12 mouse cellular contexts compared by ENCODE assay signal in the genomic region with DNA sequence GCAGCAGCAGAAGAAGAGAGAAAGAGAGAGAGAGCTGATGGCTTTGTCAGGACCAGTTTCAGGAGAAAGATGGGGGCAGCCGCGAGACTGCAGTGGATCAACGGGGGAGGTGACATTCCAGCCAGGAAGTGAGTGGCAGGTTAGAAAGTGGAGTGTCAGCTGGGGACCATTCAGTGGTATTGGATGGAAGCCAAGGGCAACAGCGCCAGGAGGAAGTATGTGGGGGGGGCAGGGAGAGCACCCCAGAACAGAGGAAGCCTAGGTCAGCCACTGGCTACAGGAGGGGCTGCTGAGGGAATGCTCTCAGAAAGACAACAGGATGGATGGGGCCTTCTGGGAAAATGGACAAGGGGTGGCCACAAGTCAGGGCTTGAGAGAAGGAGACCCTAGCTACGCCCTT. TPM values are rescaled to one million over a fixed set of nuclear protein-coding genes. Genes with fewer than 3 reads are reported as not detected.
DNase-seq lines count a peak whose midpoint lies in the region; ATAC-seq and TF ChIP-seq lines count a peak whose summit lies in the region.
"Had no signal": no experiment of that assay in that cellular context is flagged by ENCODE, and none has a peak within 500 bp of the region (broad histone marks: within the 10 kb centered on the region; RNA-seq: fewer than 3 reads in every experiment).

No protein-coding gene starts in this region.

- DNase-seq in heart, adult 2 months = no peak
- no peak for DNase-seq in lung, postnatal 4 days
- no peak for DNase-seq in right cerebral cortex, postnatal 4 days
- DNase-seq in gastrocnemius, postnatal 4 days (ENCODE audit: low spot score in 2 of 2) = no peak
- DNase-seq: adrenal gland, postnatal 25 days; cerebellum, postnatal 36 days had no signal

- TF ChIP-seq EP300 in heart, adult 2 months (IDR thresholded peaks at IDR 0.05; ENCODE audit: insufficient read depth, low read depth, low read length) = no peak

- H3K27me3 ChIP-seq in heart, embryonic 12.5 days (replicated peaks) = peaks cover 59% of the 10 kb centered on the region
- no peaks in the 10 kb centered on the region for H3K27me3 ChIP-seq in heart, adult 2 months (ENCODE audit: control insufficient read depth, insufficient read depth, low read length)
- peaks cover 5% of the 10 kb centered on the region for H3K27me3 ChIP-seq in lung, embryonic 16.5 days (ENCODE audit: control insufficient read depth, insufficient read depth, low read depth, low read length)

- intact Hi-C loops in heart, adult 2 months (cut with DNase I) = no loop called here

- H3K4me2 ChIP-seq in heart, embryonic 12.5 days = peak overlapping the region; percentile 17; the same call in 1 of the 2 replicates
- no peak overlapping the region for H3K4me2 ChIP-seq in lung, embryonic 16.5 days (ENCODE audit: low read depth, low read length)
- H3K4me2 ChIP-seq: liver, embryonic 12.5 days had no signal

- no peak overlapping the region for H3K4me3 ChIP-seq in heart, embryonic 12.5 days
- no peak overlapping the region for H3K4me3 ChIP-seq in heart, adult 2 months
- H3K4me3 ChIP-seq in lung, embryonic 16.5 days (ENCODE audit: low read length) = no peak overlapping the region
- no peak overlapping the region for H3K4me3 ChIP-seq in olfactory bulb, adult 2 months (ENCODE audit: insufficient read depth, low read depth, low read length)
- H3K4me3 ChIP-seq: liver, embryonic 12.5 days had no signal

- no peaks in the 10 kb centered on the region for H3K79me2 ChIP-seq in heart, adult 2 months (replicated peaks; ENCODE audit: control insufficient read depth, insufficient read depth, low read length)

- peak overlapping the region; percentile 70 for H3K27ac ChIP-seq in heart, embryonic 12.5 days (ENCODE audit: poor library complexity, severe bottlenecking)
- no peak overlapping the region for H3K27ac ChIP-seq in heart, adult 2 months
- H3K27ac ChIP-seq in lung, embryonic 16.5 days (ENCODE audit: low read length) = no peak overlapping the region
- H3K27ac ChIP-seq in olfactory bulb, adult 2 months (ENCODE audit: insufficient read depth, low read depth, low read length) = peak overlapping the region; percentile 43
- H3K27ac ChIP-seq: liver, embryonic 12.5 days had no signal

- H3K9ac ChIP-seq in heart, embryonic 12.5 days = no peak overlapping the region
- no peak overlapping the region for H3K9ac ChIP-seq in heart, adult 2 months (ENCODE audit: low read depth, low read length)
- no peak overlapping the region for H3K9ac ChIP-seq in lung, embryonic 16.5 days (ENCODE audit: low read length)
- H3K9ac ChIP-seq: liver, embryonic 12.5 days had no signal

- no peak for TF ChIP-seq POLR2A in heart, adult 2 months (IDR thresholded peaks at IDR 0.05; ENCODE audit: insufficient read depth, low read depth, low read length)
- TF ChIP-seq POLR2A in olfactory bulb, adult 2 months (IDR thresholded peaks at IDR 0.05; ENCODE audit: insufficient read depth, low read depth, low read length) = no peak

- peaks cover 35% of the 10 kb centered on the region for H3K4me1 ChIP-seq in heart, embryonic 12.5 days (replicated peaks)
- no peaks in the 10 kb centered on the region for H3K4me1 ChIP-seq in heart, adult 2 months (ENCODE audit: control insufficient read depth, insufficient read depth, low read length)
- peaks cover 15% of the 10 kb centered on the region for H3K4me1 ChIP-seq in lung, embryonic 16.5 days (replicated peaks; ENCODE audit: control insufficient read depth, insufficient read depth, low read length)
- H3K4me1 ChIP-seq in olfactory bulb, adult 2 months (ENCODE audit: control insufficient read depth, insufficient read depth, low read length) = peaks cover 53% of the 10 kb centered on the region

- no peak for TF ChIP-seq CTCF in heart, adult 2 months (IDR thresholded peaks at IDR 0.05)
- no peak for TF ChIP-seq CTCF in olfactory bulb, adult 2 months (IDR thresholded peaks at IDR 0.05; ENCODE audit: insufficient read depth, low read depth, low read length)

- WGBS in heart, embryonic 12.5 days = 26% methylated on average over 5 of the region's 5 CpGs
- 20% methylated on average over 5 of the region's 5 CpGs for WGBS in heart, adult 2 months
- WGBS in lung, embryonic 16.5 days = 8% methylated on average over 5 of the region's 5 CpGs
- 35% methylated on average over 5 of the region's 5 CpGs for WGBS in olfactory bulb, adult 2 months

- ATAC-seq in heart, embryonic 12.5 days (ENCODE audit: insufficient number of reproducible peaks, low FRiP score) = peak; percentile 54
- peak; percentile 51 for ATAC-seq in lung, embryonic 16.5 days (ENCODE audit: low read depth)
- peak; percentile 55 for ATAC-seq in granulocyte monocyte progenitor cell, adult 5-6 weeks (replicated peaks; ENCODE audit: poor library complexity, severe bottlenecking)
- ATAC-seq: liver, embryonic 12.5 days had no signal

- H3K36me3 ChIP-seq in heart, embryonic 12.5 days = no peaks in the 10 kb centered on the region
- no peaks in the 10 kb centered on the region for H3K36me3 ChIP-seq in heart, adult 2 months (ENCODE audit: control insufficient read depth, insufficient read depth, low read length)
- no peaks in the 10 kb centered on the region for H3K36me3 ChIP-seq in lung, embryonic 16.5 days (ENCODE audit: control insufficient read depth, insufficient read depth, low read length)
- H3K36me3 ChIP-seq: liver, embryonic 12.5 days had no signal

- no peaks in the 10 kb centered on the region for H3K9me3 ChIP-seq in heart, embryonic 12.5 days (replicated peaks)
- H3K9me3 ChIP-seq in lung, embryonic 16.5 days (ENCODE audit: control insufficient read depth, low read length) = no peaks in the 10 kb centered on the region
- H3K9me3 ChIP-seq: liver, embryonic 12.5 days had no signal

RNA-seq across cellular contexts. Expression of a gene that starts 17.0 kb away (rescaled TPM):
- polyA plus RNA-seq in heart, embryonic 12.5 days (2016; fragmentation: Nextera tagmentation; extraction: Ambion mirVana) = 2.6 and 2.7 TPM in 2 replicates
- total RNA-seq in heart, adult 2 months (2021) = 1 to 10 TPM; 1.8 to 2.0 TPM
- 2.5 and 4.8 TPM in 2 replicates for polyA plus RNA-seq in heart, adult 2 months (2012; rRNA removed)
- 0.40 and 1.0 TPM in 2 replicates for polyA plus RNA-seq in lung, embryonic 16.5 days (2015; fragmentation: Nextera tagmentation; extraction: Ambion mirVana)
- total RNA-seq in granulocyte monocyte progenitor cell, adult 5-6 weeks (2014; fragmentation: Nextera tagmentation) = not detected in 2 replicates
- total RNA-seq in granulocyte monocyte progenitor cell, adult 5-6 weeks (2017) = 0.13 TPM in 1 of 2 replicates, not detected in the other
- not detected in 2 replicates for polyA plus RNA-seq in olfactory bulb, adult 2 months (2012; ENCODE audit: insufficient read depth, insufficient read length, low replicate concordance, missing spikeins)
- total RNA-seq in gastrocnemius, postnatal 4 days (2021) = 1 to 10 TPM; 3.0 to 5.1 TPM
- total RNA-seq: monocyte, adult 5-6 weeks had no signal

RNA-seq across cellular contexts. Expression of a gene that starts 45.9 kb away (rescaled TPM):
- polyA plus RNA-seq in heart, embryonic 12.5 days (2016; fragmentation: Nextera tagmentation; extraction: Ambion mirVana) = 35.8 and 37.9 TPM in 2 replicates
- 1 to 10 TPM; 5.0 to 5.5 TPM for total RNA-seq in heart, adult 2 months (2021)
- polyA plus RNA-seq in heart, adult 2 months (2012; rRNA removed) = 7.2 and 8.4 TPM in 2 replicates
- polyA plus RNA-seq in lung, embryonic 16.5 days (2015; fragmentation: Nextera tagmentation; extraction: Ambion mirVana) = 44.5 and 50.1 TPM in 2 replicates
- total RNA-seq in granulocyte monocyte progenitor cell, adult 5-6 weeks (2014; fragmentation: Nextera tagmentation) = 0.21 TPM in 1 of 2 replicates, not detected in the other
- total RNA-seq in granulocyte monocyte progenitor cell, adult 5-6 weeks (2017) = 0.52 and 1.9 TPM in 2 replicates
- not detected in 2 replicates for polyA plus RNA-seq in olfactory bulb, adult 2 months (2012; ENCODE audit: insufficient read depth, insufficient read length, low replicate concordance, missing spikeins)
- 100 to 1,000 TPM; 125 to 153 TPM for total RNA-seq in gastrocnemius, postnatal 4 days (2021)
- total RNA-seq: monocyte, adult 5-6 weeks had no signal

Comparison
In these comparisons a context has a peak if more than half of its experiments do, and no peak if none do; other contexts are left out.
1. H3K27ac ChIP-seq: peak in heart, embryonic 12.5 days (single experiment) and olfactory bulb, adult 2 months (single experiment); none in heart, adult 2 months (single experiment) and lung, embryonic 16.5 days (single experiment).
2. Peak in every context shown above with its lines, with median percentiles within 50 percentile points of each other: ATAC-seq.